Mouse (Mus musculus) induced T-regulatory cell, adult 2 months (primary cell): ENCODE data around the gene Sh3rf3.

Experiments
- DNase-seq: peaks from one replicate; pipeline ENCODE4 v3.0.0-alpha.2; 2012; ENCODE audit warnings: low read depth

Sh3rf3 gene

GRCm38 (mm10) chr10:59106644-59107043 is 293.5 kb downstream of the Sh3rf3 start:
- no peak for DNase-seq

- DNase-seq: peak; percentile 75
These were observed 295.9 kb downstream of the Sh3rf3 start for GRCm38 (mm10) chr10:59109015-59109414.

- no peak for DNase-seq
These were observed 297.2 kb downstream of the Sh3rf3 start for GRCm38 (mm10) chr10:59110386-59110785.

- DNase-seq: no peak
These were observed 299.6 kb downstream of the Sh3rf3 start for GRCm38 (mm10) chr10:59112755-59113154.

GRCm38 (mm10) chr10:59113386-59113785 is 300.2 kb downstream of the Sh3rf3 start:
- no peak for DNase-seq

GRCm38 (mm10) chr10:59114535-59115291 is 301.6 kb downstream of the Sh3rf3 start:
- DNase-seq: no peak

- DNase-seq: no peak
These were observed 302.5 kb downstream of the Sh3rf3 start for GRCm38 (mm10) chr10:59115691-59116090.

GRCm38 (mm10) chr10:59116331-59116730 is 303.2 kb downstream of the Sh3rf3 start:
- no peak for DNase-seq

- DNase-seq: no peak
These were observed 304.4 kb downstream of the Sh3rf3 start for GRCm38 (mm10) chr10:59117555-59117954.

- no peak for DNase-seq
These were observed 305.8 kb downstream of the Sh3rf3 start for GRCm38 (mm10) chr10:59119001-59119400.

GRCm38 (mm10) chr10:59119811-59120210 is 306.7 kb downstream of the Sh3rf3 start:
- no peak for DNase-seq

GRCm38 (mm10) chr10:59125497-59125896 is 312.3 kb downstream of the Sh3rf3 start:
- no peak for DNase-seq

GRCm38 (mm10) chr10:59127637-59128036 is 314.5 kb downstream of the Sh3rf3 start:
- no peak for DNase-seq

- DNase-seq: no peak
These were observed 318.9 kb downstream of the Sh3rf3 start for GRCm38 (mm10) chr10:59131926-59132628.

- no peak for DNase-seq
These were observed 320.4 kb downstream of the Sh3rf3 start for GRCm38 (mm10) chr10:59133478-59134009.

GRCm38 (mm10) chr10:59149956-59150383 is 336.8 kb downstream of the Sh3rf3 start:
- DNase-seq: peak; percentile 66

GRCm38 (mm10) chr10:59150938-59151657 is 337.9 kb downstream of the Sh3rf3 start:
- DNase-seq: no peak

GRCm38 (mm10) chr10:59152544-59153081 is 339.5 kb downstream of the Sh3rf3 start:
- DNase-seq: no peak

- DNase-seq: no peak
These were observed 345.5 kb downstream of the Sh3rf3 start for GRCm38 (mm10) chr10:59158627-59159026.

- no peak for DNase-seq
These were observed 349.2 kb downstream of the Sh3rf3 start for GRCm38 (mm10) chr10:59162185-59162897.
